Mouse (Mus musculus): ENCODE results near the gene Casp6. TPM values are rescaled to one million over a fixed set of nuclear protein-coding genes. Genes with fewer than 3 reads are reported as not detected.

Casp6 gene
- total RNA-seq, 2 experiments from 2014 or later = 6.9 to 20.6 TPM

DNA sequence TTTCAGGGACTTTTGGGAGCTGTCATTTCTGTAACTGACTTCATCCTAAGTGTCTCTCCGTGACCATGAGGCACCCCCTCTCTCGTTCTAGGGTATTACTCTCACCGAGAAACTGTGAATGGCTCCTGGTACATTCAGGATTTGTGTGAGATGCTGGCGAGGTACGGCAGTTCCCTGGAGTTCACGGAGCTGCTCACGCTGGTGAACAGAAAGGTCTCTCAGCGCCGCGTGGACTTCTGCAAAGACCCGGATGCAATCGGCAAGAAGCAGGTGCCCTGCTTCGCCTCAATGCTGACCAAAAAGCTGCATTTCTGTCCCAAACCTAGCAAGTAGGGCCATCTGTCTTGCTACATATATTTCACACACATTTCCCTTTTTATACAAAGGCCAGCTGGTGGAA is 12.0 kb downstream of the Casp6 start:
- ATAC-seq (replicated peaks; ENCODE audit: low FRiP score, poor library complexity, severe bottlenecking) = no peak

- no peak for ATAC-seq (replicated peaks; ENCODE audit: low FRiP score, poor library complexity, severe bottlenecking)
These were observed 16.2 kb downstream of the Casp6 start for GRCm38 (mm10) chr3:129917424-129917823.

DNA sequence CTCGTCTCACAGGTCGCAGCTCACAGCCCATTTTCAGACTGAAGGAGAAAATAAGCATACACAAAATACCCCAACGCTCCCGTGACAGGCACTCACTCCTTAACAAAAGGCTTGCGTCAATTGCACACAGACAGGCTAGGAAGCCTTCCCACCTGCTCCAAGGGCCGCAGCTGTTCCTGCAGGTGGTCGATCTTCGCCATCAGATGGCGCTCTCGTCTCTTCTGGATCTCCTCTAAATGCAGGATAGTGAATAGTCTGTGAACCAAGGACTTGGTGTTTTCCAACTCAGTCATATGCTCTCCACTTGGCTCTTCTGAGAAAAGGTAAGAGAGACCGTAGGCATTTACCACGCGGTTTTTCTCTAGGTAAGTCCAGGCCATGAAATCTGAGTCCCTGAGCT is 17.2 kb downstream of the Casp6 start:
- ATAC-seq (replicated peaks; ENCODE audit: low FRiP score, poor library complexity, severe bottlenecking) = no peak

DNA sequence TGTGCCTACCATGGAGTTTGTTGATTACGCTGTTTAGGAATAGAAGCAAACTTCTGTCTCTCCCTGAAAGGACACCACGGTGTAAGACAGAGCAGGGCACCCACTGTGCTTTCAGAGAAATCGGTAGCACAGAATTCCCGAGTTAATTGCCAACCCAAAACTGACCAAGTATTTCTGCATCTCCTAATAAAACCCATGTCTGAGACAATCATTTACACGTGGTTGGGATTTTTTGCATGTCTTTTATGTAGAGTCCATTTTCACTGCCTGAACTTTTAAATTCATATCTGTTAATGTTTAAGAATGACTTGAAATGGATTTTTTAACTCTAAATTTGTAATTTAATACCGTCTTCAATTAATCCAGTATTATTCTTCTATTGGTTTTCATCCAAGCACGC is 22.4 kb downstream of the Casp6 start:
- ATAC-seq (replicated peaks; ENCODE audit: low FRiP score, poor library complexity, severe bottlenecking) = no peak

GRCm38 (mm10) chr3:129925861-129926260 is 24.6 kb downstream of the Casp6 start:
- ATAC-seq (replicated peaks; ENCODE audit: low FRiP score, poor library complexity, severe bottlenecking) = no peak

- no peak for ATAC-seq (replicated peaks; ENCODE audit: low FRiP score, poor library complexity, severe bottlenecking)
These were observed 29.1 kb downstream of the Casp6 start for GRCm38 (mm10) chr3:129930213-129930778.

DNA sequence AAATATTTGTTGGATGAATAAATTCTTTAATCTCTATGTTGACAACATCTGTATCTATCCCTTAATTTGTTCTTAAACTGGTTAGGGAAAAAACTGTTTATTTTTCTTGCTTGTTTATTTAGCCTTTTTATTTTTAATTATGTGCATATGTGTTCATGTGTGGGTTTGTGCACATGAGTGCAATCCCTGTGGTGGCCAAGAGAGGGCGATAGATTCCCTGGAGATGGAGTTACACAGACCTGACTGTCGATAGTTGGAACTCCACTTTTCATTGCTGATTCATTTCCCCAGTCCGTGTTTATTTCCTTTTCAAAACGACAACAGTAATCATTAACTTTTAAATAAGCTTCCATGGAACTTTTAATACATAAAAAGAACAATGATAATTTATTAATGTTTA is 31.2 kb downstream of the Casp6 start:
- no peak for ATAC-seq (replicated peaks; ENCODE audit: low FRiP score, poor library complexity, severe bottlenecking)

DNA sequence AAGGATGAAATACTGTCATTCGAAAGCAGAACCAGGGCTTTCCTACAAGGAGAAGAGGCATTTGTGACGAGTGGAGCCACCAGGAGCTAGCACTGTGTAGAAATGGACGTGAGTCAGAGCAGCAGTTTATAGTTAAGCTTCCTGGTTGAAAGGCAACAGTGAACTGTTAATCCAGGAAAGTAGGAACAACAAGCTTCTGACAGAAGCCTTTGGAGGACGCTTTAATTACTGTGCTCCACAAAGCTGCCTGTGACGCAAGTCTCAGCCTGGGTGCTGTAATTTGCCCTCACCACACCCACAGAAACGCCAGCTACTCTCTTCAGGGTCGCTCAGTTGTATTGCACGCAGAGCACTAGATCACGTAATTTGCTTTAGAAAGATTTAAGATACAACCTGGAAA is 35.3 kb downstream of the Casp6 start:
- no peak for ATAC-seq (replicated peaks; ENCODE audit: low FRiP score, poor library complexity, severe bottlenecking)

DNA sequence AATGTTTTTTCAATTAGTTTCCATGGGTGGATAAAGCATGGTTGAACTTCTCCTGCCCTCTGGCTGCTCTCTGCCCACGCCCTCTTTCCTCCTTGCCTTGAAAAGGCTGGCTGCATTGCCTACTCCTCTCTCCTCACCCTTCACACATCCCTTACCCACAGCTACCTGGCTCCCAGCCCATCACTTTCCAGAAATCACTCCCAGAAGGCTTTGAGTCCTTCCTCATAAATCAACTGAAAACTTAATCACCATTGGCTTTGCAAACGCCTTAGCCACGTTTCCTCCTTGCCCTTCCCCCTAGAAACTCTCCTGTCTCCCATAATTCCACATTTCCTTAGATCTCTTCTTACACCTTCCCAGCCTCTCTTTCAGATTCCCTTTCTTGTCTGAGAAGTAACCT is 36.6 kb downstream of the Casp6 start:
- no peak for ATAC-seq (replicated peaks; ENCODE audit: low FRiP score, poor library complexity, severe bottlenecking)

DNA sequence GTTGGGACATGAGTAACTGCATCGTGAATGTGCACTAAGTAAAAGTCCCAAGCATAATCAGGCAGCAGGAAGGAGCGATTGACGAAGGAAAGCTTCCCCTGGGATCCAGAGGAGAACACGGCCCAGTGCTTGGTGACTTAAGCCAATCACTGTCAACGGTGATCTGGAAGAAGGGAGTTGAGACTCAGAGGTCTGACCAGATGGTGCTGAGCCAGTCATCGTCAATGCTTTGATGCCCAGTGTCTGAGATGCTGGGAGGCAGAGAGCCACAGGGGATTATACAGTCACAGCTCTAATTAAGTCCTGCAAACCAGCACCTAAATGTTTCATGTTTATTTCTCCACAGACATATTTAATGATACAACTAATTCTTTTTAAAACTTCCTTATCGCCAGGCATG is 37.8 kb downstream of the Casp6 start:
- no peak for ATAC-seq (replicated peaks; ENCODE audit: low FRiP score, poor library complexity, severe bottlenecking)

- ATAC-seq (replicated peaks; ENCODE audit: low FRiP score, poor library complexity, severe bottlenecking) = no peak
These were observed 39.6 kb downstream of the Casp6 start for GRCm38 (mm10) chr3:129940780-129941179.

DNA sequence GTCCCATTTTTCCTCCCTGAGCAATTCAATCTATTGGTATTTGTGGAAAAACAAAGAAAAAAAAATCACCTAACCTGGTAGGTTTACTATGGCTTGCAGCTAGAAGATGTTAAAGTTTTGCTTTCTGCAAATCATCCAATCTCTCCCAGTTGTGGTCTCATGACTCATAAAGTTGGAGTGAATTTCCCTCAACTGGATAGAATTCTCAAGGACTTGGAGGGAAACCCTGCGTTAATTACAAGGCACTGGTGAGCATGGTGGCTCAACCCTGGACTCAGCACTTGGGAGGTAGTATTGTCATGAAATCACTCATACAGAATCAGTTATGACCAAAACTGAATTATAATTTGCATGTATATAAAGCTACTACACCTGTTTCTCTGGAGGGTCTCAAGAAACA is 40.1 kb downstream of the Casp6 start:
- no peak for ATAC-seq (replicated peaks; ENCODE audit: low FRiP score, poor library complexity, severe bottlenecking)

- no peak for ATAC-seq (replicated peaks; ENCODE audit: low FRiP score, poor library complexity, severe bottlenecking)
These were observed 42.6 kb downstream of the Casp6 start for GRCm38 (mm10) chr3:129943813-129944212.

DNA sequence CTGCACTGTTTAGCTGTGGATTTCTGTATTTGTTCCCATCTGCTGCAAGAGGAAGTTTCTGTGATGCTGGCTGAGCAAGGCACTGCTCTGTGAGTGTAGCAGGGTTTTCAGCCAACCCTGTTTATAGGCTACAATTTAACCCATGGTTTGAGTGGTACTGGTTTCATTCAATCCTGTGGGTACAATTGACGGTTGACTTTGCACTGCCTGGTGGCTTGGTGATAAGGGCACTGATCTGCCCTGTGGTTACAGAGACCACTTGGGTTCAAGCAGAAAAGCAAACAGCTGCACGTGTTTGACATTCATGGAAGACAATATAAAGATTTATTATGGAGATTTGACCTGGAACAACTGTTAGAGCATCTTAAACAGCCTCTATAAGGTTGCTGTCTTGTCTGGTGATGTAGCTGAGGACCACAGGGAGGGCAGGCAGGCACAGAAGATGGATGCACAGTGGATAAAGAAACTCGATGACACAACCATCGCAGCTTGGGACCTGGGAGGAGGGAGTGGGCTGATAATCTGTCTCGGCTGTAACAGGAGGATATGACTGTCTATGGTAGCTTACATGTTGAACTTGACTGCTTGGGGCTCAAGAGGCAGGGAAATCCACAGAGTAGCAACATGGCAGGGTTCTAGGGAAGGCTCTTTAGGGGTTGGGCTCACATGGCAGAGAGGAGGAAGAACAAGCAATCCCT is 45.1 kb downstream of the Casp6 start:
- no peak for ATAC-seq (replicated peaks; ENCODE audit: low FRiP score, poor library complexity, severe bottlenecking)

DNA sequence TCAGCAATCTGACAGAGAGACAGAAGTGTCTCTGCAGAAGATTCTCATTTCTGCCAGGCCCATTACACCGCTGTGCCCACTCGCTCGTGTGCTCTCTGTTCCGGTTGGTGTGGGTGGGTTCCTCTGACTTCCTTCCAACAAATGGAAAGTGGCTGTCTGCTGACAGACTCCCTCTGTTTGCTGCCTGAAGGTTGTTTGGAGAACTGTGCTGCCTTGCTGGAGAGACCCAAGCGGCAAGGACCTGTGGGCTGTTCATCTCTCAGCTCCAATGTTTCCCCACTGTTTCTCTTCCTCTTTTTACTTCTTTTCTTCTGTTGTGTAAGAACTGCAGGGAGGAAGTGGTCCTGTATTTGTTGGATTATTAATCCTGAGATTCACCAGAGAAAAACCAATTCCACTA is 47.1 kb downstream of the Casp6 start:
- no peak for ATAC-seq (replicated peaks; ENCODE audit: low FRiP score, poor library complexity, severe bottlenecking)

DNA sequence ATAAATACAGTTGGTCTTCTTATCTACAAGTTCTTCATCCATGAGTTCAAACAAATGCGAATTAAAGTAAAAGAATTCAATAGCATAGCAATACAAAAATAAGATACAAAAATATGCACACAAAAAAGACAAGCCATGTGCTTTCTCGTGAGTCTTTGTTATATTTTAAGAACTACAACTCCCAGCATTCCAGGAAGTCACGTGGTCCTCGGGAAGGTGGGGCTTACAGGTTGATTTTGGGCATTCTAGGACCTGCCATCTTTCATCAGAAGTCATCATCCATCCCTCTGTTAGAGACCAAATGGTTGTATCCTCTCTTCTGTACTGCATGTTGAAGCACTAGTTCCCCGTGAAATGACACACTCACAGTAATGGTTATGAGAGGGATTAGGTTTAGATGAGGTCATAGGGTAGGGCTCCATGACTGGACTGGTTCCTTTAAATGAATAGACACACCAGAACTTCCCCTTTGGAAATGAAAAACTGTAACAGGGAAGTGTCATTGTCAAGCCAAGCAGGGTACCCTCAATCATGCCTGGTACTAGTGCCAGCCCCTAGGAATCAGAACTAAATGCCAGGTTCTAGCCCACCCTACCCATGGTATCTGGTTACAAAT is 48.0 kb downstream of the Casp6 start:
- ATAC-seq (replicated peaks; ENCODE audit: low FRiP score, poor library complexity, severe bottlenecking) = no peak

DNA sequence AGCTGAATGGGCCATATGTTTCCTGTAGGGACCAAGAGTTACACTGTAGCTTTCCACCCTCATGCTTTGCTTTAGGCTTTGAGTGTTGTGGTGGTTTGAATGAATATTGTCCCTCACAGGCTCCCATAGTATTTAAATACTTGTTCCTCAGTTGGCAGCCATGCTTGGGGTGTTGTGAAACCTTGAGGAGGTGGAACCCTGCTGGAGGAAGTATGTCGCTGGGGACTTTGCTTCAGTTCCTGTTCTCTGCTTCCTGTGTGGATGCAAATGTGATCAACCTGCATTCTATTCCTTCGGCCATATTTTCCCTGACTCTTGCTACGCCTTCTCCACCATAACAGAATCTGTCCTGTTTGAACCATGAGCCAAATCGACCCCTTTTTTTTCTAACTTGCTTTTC is 52.1 kb downstream of the Casp6 start:
- ATAC-seq (replicated peaks; ENCODE audit: low FRiP score, poor library complexity, severe bottlenecking) = no peak

DNA sequence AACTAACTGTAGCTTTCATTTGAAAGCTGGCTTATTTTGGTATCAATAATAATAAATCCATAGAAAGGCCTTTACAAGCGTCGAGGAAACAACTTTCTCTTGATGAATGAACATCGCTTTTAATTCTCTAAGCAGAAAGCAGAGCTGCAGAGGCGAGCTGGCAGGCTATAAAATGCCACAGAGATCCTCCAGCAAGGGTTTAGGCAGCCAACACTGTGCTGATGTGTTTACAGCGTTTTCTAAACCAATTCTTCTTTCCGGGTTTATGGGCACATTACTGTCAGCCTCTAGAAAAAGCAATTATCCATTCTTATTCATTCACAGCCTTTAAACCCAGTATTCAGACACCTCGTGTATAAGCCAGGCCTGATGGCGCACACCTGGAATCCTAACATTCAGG is 61.3 kb downstream of the Casp6 start:
- no peak for ATAC-seq (replicated peaks; ENCODE audit: low FRiP score, poor library complexity, severe bottlenecking)
